Mouse (Mus musculus): ENCODE measurements around the gene Vsx2. TPM values are rescaled to one million over a fixed set of nuclear protein-coding genes. Genes with fewer than 3 reads are reported as not detected.

Vsx2 gene
- total RNA-seq (2015; ENCODE audit: low replicate concordance) (not detected in 2 replicates), total RNA-seq (2017; ENCODE audit: low replicate concordance) (not detected in 2 replicates)

- ATAC-seq (replicated peaks; ENCODE audit: low FRiP score, poor library complexity, severe bottlenecking) = no peak
Observed at GRCm38 (mm10) chr12:84569336-84569970, at the start of gene Vsx2. Gene Vsx2 (plus strand): TSS chr12:84569762.

- no peak for ATAC-seq (replicated peaks; ENCODE audit: low FRiP score, poor library complexity, severe bottlenecking)
Observed at GRCm38 (mm10) chr12:84523728-84524127, 45.8 kb upstream of the Vsx2 start.

- no peak for ATAC-seq (replicated peaks; ENCODE audit: low FRiP score, poor library complexity, severe bottlenecking)
Observed at GRCm38 (mm10) chr12:84524147-84525050, 45.2 kb upstream of the Vsx2 start.

GRCm38 (mm10) chr12:84525422-84525821 is 44.1 kb upstream of the Vsx2 start:
- ATAC-seq (replicated peaks; ENCODE audit: low FRiP score, poor library complexity, severe bottlenecking) = no peak

- ATAC-seq (replicated peaks; ENCODE audit: low FRiP score, poor library complexity, severe bottlenecking) = no peak
Observed at GRCm38 (mm10) chr12:84530426-84530825, 39.1 kb upstream of the Vsx2 start.

GRCm38 (mm10) chr12:84531906-84532829 is 37.4 kb upstream of the Vsx2 start:
- no peak for ATAC-seq (replicated peaks; ENCODE audit: low FRiP score, poor library complexity, severe bottlenecking)

GRCm38 (mm10) chr12:84532830-84533199 is 36.7 kb upstream of the Vsx2 start:
- ATAC-seq (replicated peaks; ENCODE audit: low FRiP score, poor library complexity, severe bottlenecking) = no peak

GRCm38 (mm10) chr12:84533706-84534486 is 35.7 kb upstream of the Vsx2 start:
- ATAC-seq (replicated peaks; ENCODE audit: low FRiP score, poor library complexity, severe bottlenecking) = no peak

GRCm38 (mm10) chr12:84539537-84539936 is 30.0 kb upstream of the Vsx2 start:
- 0 out of 2 replicates have a peak, but pooled peaks have one; percentile 50 for ATAC-seq (replicated peaks; ENCODE audit: low FRiP score, poor library complexity, severe bottlenecking)

- ATAC-seq (replicated peaks; ENCODE audit: low FRiP score, poor library complexity, severe bottlenecking) = no peak
Observed at GRCm38 (mm10) chr12:84541391-84541958, 28.1 kb upstream of the Vsx2 start.

GRCm38 (mm10) chr12:84546028-84546427 is 23.5 kb upstream of the Vsx2 start:
- peak; percentile 94 for ATAC-seq (replicated peaks; ENCODE audit: low FRiP score, poor library complexity, severe bottlenecking)

- no peak for ATAC-seq (replicated peaks; ENCODE audit: low FRiP score, poor library complexity, severe bottlenecking)
Observed at GRCm38 (mm10) chr12:84546577-84547085, 22.9 kb upstream of the Vsx2 start.

GRCm38 (mm10) chr12:84548251-84548650 is 21.3 kb upstream of the Vsx2 start:
- ATAC-seq (replicated peaks; ENCODE audit: low FRiP score, poor library complexity, severe bottlenecking) = no peak

- no peak for ATAC-seq (replicated peaks; ENCODE audit: low FRiP score, poor library complexity, severe bottlenecking)
Observed at GRCm38 (mm10) chr12:84555218-84555617, 14.3 kb upstream of the Vsx2 start.

- ATAC-seq (replicated peaks; ENCODE audit: low FRiP score, poor library complexity, severe bottlenecking) = no peak
Observed at GRCm38 (mm10) chr12:84562558-84562957, 7.0 kb upstream of the Vsx2 start.

GRCm38 (mm10) chr12:84567576-84567975 is 2.0 kb upstream of the Vsx2 start:
- ATAC-seq (replicated peaks; ENCODE audit: low FRiP score, poor library complexity, severe bottlenecking) = no peak

- no peak for ATAC-seq (replicated peaks; ENCODE audit: low FRiP score, poor library complexity, severe bottlenecking)
Observed at GRCm38 (mm10) chr12:84569976-84570693, 573 bp downstream of the Vsx2 start.
